Mouse (Mus musculus) bone marrow macrophage, adult 2 months (primary cell): ENCODE results near the gene Zcchc17. TPM values are rescaled to one million over a fixed set of nuclear protein-coding genes. Genes with fewer than 3 reads are reported as not detected.

Source experiments
- H3K27ac ChIP-seq: 2 replicates; pipeline ENCODE4 v1.5.1; 2012; ENCODE audit warnings: low read depth, low read length; ENCODE audit not compliant: insufficient read depth
- H3K4me1 ChIP-seq: 2 replicates; pipeline ENCODE4 v1.6.1; 2012; ENCODE audit warnings: low read length; ENCODE audit not compliant: control insufficient read depth, insufficient read depth
- H3K4me3 ChIP-seq: 2 replicates; pipeline ENCODE4 v1.5.1; 2012; ENCODE audit warnings: mild to moderate bottlenecking, low read length, moderate library complexity; ENCODE audit not compliant: insufficient read depth
- CTCF ChIP-seq: IDR thresholded peaks from 2 replicates; pipeline ENCODE4 v1.5.1; 2012; ENCODE audit warnings: low read depth, mild to moderate bottlenecking, low read length, moderate library complexity
- POLR2A ChIP-seq: IDR thresholded peaks from 2 replicates; pipeline ENCODE4 v1.6.1; 2012; ENCODE audit warnings: mild to moderate bottlenecking, low read depth, low read length, borderline replicate concordance
- polyA plus RNA-seq: library from polyadenylated mRNA; stranded (reverse); fragments of >200 nt; gene quantifications from 2 replicates; pipeline ENCODE4 v1.2.4, GENCODE M21; 2012; ENCODE audit not compliant: missing spikeins, insufficient read depth, insufficient read length

Zcchc17 gene
- polyA plus RNA-seq, 1 experiment: 40.5 TPM

GRCm38 (mm10) chr4:130292271-130292670 is 67.5 kb downstream of the Zcchc17 start:
- Histone ChIP-seq H3K4me1 (peaks cover 6% of the 10 kb centered on the region), H3K4me3 (no peak overlapping the region), H3K27ac (no peak overlapping the region)
- TF ChIP-seq POLR2A: no peak
- TF ChIP-seq CTCF: peak; percentile 86

- no peak for TF ChIP-seq CTCF
- no peak for TF ChIP-seq POLR2A
- Histone ChIP-seq H3K4me1 (peaks cover 4% of the 10 kb centered on the region), H3K4me3 (no peak overlapping the region), H3K27ac (no peak overlapping the region)
Observed at GRCm38 (mm10) chr4:130289824-130290223, 69.9 kb downstream of the Zcchc17 start.

DNA sequence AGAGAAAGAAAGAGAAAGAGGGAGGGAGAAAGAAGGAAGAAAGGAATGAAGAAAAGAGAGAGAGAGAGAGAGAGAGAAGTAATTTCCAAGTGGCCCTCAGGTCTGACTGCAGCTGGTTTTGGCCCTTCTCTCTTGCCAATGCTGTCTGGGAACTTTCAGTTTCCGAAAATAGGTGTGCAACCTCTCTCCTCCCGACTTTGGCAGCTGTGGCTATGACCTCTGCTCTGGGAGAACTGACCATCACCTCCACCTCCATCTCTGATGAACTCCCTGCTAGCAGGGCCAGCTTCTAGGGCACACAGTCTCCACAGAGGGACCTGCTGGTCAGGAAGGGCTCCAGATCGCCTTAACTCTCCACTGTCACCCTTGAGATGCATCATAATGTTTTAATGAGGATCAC is 73.2 kb downstream of the Zcchc17 start:
- TF ChIP-seq CTCF (no peak), POLR2A (no peak)
- Histone ChIP-seq H3K27ac (no peak overlapping the region), H3K4me1 (peaks cover 19% of the 10 kb centered on the region), H3K4me3 (no peak overlapping the region)

- TF ChIP-seq POLR2A (no peak), CTCF (no peak)
- Histone ChIP-seq H3K27ac (peak overlapping the region; percentile 5), H3K4me1 (peaks cover 16% of the 10 kb centered on the region), H3K4me3 (no peak overlapping the region)
Observed at GRCm38 (mm10) chr4:130283826-130284225, 75.9 kb downstream of the Zcchc17 start.

DNA sequence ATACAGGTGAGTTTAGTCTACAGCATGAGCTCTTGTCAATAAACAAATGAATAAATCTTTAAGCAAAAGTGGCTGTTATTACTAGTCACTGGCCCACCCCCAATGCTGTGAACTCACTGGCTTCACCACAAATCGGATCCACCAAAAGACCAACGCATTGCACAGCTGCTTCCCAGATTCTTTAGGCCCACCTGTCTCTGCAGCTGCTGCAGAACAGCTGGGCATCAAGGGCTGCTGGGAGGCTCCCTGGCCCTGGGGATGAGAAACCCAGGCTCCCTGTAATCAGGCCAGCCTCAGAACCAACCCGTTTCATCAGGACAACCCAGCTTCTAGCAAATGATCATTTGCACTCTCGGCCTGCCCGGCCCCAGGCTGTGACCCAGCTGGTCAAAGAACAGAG is 76.9 kb downstream of the Zcchc17 start:
- TF ChIP-seq POLR2A: no peak
- TF ChIP-seq CTCF: no peak
- peaks cover 16% of the 10 kb centered on the region for H3K4me1 ChIP-seq
- no peak overlapping the region for H3K4me3 ChIP-seq
- no peak overlapping the region for H3K27ac ChIP-seq

GRCm38 (mm10) chr4:130279105-130279504 is 80.6 kb downstream of the Zcchc17 start, which contains the start of gene Serinc2:
TSS of gene Serinc2 (minus strand) at chr4:130279205.
- no peak within 1 kb of the TSS for H3K27ac ChIP-seq
- H3K4me3 ChIP-seq: no peak within 1 kb of the TSS
- H3K4me1 ChIP-seq: peaks cover 12% of the 10 kb centered on the region
- TF ChIP-seq CTCF: no peak
- TF ChIP-seq POLR2A: no peak

DNA sequence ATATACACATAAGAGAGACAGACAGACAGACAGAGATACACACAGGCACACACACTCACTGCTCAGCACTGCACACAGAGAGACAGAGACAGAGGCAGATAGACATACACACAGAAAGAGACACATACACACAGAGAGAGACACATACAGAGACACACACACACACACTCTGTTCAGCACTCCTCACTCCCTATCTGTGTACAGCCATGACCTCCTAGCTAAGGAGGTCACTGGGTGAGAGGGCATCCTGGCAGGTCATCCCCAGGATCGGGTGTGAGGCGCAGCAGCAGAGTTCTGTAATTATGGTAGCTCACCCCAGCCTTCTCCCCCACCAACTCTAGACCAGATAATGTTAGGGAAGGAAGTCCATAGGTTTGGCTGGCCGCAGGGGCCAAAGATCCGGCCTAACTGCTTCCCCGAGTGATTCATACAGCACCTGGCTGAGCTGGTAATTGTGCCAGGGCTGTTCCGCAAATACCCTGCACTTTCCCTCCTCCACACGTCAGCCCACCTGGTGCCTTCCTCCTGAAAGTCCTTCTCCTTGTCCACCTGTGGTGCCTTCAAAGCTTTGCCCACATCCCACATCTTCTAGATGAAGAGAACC is 83.1 kb downstream of the Zcchc17 start:
- 0 out of 2 replicates have a peak, but pooled peaks cover 5% of the 10 kb centered on the region for H3K4me1 ChIP-seq
- TF ChIP-seq POLR2A: no peak
- TF ChIP-seq CTCF: no peak
- no peak overlapping the region for H3K27ac ChIP-seq
- no peak overlapping the region for H3K4me3 ChIP-seq

- Histone ChIP-seq H3K4me1 (peaks cover 8% of the 10 kb centered on the region), H3K27ac (no peak overlapping the region), H3K4me3 (no peak overlapping the region)
- TF ChIP-seq POLR2A (no peak), CTCF (no peak)
Observed at GRCm38 (mm10) chr4:130275823-130276105, 84.0 kb downstream of the Zcchc17 start.

DNA sequence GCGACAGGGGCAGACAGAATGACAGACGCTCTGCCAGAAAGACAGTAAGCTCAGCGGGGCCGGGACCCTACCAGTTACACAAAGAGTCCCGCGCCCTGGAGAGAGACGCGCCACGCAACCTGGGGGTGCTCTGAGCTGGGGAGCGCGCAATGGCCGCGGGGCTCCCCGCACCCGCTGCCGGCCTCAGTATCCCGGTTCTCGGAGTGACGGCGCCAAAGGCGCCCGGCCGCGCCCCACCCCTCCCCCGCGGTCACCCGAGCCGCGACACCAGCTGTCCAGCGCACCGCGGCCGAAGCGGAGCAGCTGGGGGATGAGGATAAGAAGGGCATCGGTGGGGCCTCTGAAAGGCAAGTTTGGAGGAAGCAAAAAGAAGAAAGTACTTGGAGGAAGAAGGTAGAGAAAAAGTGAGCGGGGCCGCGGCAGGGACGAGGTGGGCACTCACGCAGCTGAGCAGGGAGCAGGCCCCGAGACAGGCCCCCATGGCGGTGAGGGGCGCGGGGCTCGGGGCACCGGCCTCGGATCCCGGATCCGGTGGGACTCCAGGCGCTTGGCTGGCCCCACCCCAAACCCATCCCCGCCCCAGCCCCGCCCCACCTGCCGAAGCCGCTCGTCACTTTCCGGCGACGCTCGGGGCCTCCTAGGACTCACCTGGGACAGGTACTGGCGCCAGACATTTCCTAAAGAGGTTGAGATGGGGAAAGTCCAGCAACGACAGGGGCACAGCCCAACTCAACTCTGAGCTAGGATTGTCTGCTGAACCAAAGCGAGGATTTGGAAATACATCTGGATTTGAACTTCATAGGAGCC is 84.5 kb downstream of the Zcchc17 start:
- peak overlapping the region; percentile 21; the same call in 1 of the 2 replicates for H3K4me3 ChIP-seq
- TF ChIP-seq POLR2A (no peak), CTCF (no peak)
- no peak overlapping the region for H3K27ac ChIP-seq
- H3K4me1 ChIP-seq: peaks cover 11% of the 10 kb centered on the region

DNA sequence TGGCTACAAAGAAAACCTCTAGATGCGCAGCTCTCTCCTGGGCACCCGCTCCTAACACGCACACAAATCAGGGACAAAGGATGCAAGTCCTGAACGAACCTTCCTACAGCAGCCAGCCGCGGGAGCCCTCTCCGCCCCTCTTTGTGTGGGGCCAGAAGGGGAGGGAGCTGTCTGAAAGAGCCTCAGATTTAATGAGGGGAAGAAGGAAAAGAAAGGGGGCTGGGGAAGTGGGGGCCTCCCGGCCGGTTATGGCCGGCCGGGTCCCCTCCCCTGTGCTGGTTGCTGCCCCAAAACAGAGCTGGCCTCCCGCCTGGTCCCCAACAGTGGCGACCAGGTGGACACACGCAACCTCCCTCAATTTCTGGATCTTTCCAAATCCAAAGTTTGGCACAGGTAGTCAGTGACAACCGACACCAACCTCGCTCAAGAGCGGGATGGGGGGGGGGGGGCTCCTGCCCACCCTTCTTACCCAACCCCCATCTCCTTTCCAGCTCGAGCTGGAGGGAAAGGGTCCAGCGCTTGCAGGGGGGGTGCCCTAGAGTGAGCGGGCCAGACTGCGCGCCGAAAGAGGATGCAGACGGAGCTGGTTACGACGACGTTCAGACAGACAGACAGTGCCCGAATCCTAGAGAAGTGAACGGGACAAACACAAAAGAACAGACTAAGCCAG is 85.3 kb downstream of the Zcchc17 start:
- Histone ChIP-seq H3K4me1 (peaks cover 14% of the 10 kb centered on the region), H3K4me3 (peak overlapping the region; percentile 21; the same call in 1 of the 2 replicates), H3K27ac (no peak overlapping the region)
- TF ChIP-seq POLR2A (no peak), CTCF (no peak)
